Mouse (Mus musculus) erythroblast, embryonic 14.5 days (primary cell): ENCODE measurements around the gene Fbxo40.

ENCODE experiments used
- GATA1 ChIP-seq: IDR thresholded peaks from 2 replicates; pipeline ENCODE4 v1.6.1; 2012; ENCODE audit warnings: low read length, inconsistent platforms, mixed read lengths
- TAL1 ChIP-seq: IDR thresholded peaks from 3 replicates; pipeline ENCODE4 v1.6.1; 2012; ENCODE audit warnings: low read length, inconsistent platforms, mixed read lengths

GRCm38 (mm10) chr16:36918505-36918904 lies 71.8 kb downstream of the Fbxo40 start:
- TF ChIP-seq GATA1 (no peak), TAL1 (no peak)
